In the genomic region with DNA sequence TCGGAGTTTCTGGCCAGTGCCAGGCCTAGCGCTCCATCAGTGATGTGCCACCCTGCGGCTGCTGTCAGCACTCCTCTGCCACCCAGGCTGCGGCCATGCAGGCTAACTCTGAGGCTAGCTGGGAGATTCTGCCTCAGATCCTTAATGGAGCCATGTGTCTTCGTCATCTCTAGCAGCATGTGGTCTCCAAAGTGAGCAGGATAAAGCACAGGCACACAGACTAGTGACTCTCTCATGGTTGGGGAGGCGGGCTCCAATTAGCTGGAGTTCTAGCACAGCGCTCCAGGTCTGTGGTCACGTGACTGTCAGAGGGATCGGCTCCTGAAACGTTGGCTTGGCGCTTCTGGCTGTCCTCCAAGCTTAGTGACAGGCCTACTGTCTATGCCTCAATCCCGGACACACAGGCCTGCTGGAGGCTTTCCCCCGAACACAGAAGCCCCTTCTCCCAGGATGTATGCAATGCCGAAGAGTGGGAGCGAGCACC, we compare ENCODE assay signal across 8 mouse cellular contexts.
DNase-seq lines count a peak whose midpoint lies in the region; ATAC-seq and TF ChIP-seq lines count a peak whose summit lies in the region.

No protein-coding gene starts in this region.

- TF ChIP-seq EP300 in CH12.LX (IDR thresholded peaks at IDR 0.05; ENCODE audit: low read length), result no peak
- TF ChIP-seq EP300 in MEL (IDR thresholded peaks at IDR 0.05; ENCODE audit: low read depth in 1 of 2, low read length in 2 of 2), result no peak

- no peak for DNase-seq in CH12.LX (ENCODE audit: extremely low read depth)
- DNase-seq in MEL (ENCODE audit: low read depth, low spot score), result no peak
- no peak for DNase-seq in limb, embryonic 10.5 days (ENCODE audit: low spot score)
- no peak for DNase-seq in thymus, postnatal 0 days (ENCODE audit: low spot score)
- no peak for DNase-seq in ovary, adult 18-20 months (ENCODE audit: low spot score)
- DNase-seq in B cell, adult 2 months, result no peak

- H3K27ac ChIP-seq in CH12.LX (ENCODE audit: insufficient read depth, low read depth) (peak overlapping the region; percentile 70), MEL (ENCODE audit: control insufficient read depth, low read depth, low read length) (peak overlapping the region; percentile 92)
- H3K27ac ChIP-seq in forebrain, embryonic 12.5 days, result 0 out of 2 replicates have a peak overlapping the region, but pooled peaks have one; percentile 25
- peak overlapping the region; percentile 27; the same call in 1 of the 2 replicates for H3K27ac ChIP-seq in limb, embryonic 10.5 days
- no peak overlapping the region for H3K27ac ChIP-seq in intestine, embryonic 16.5 days (ENCODE audit: low read length)

- peak; percentile 67 for ATAC-seq in forebrain, embryonic 12.5 days (ENCODE audit: low FRiP score)
- no peak for ATAC-seq in intestine, embryonic 16.5 days

- TF ChIP-seq RAD21 in CH12.LX (IDR thresholded peaks at IDR 0.05; ENCODE audit: low read depth, low read length), result no peak
- no peak for TF ChIP-seq RAD21 in MEL (IDR thresholded peaks at IDR 0.05; ENCODE audit: low read depth, low read length)

- no peak overlapping the region for H3K4me3 ChIP-seq in CH12.LX (replicated peaks in 1 of 3; ENCODE audit: low read depth in 2 of 3, low read length in 2 of 3, poor library complexity in 1 of 3)
- H3K4me3 ChIP-seq in MEL (ENCODE audit: control insufficient read depth in 1 of 2, insufficient read depth in 1 of 2, low read depth in 2 of 2, low read length in 2 of 2), result no peak overlapping the region
- no peak overlapping the region for H3K4me3 ChIP-seq in forebrain, embryonic 12.5 days (replicated peaks)
- no peak overlapping the region for H3K4me3 ChIP-seq in limb, embryonic 10.5 days
- no peak overlapping the region for H3K4me3 ChIP-seq in intestine, embryonic 16.5 days (ENCODE audit: low read length)

- TF ChIP-seq POLR2A in CH12.LX (IDR thresholded peaks at IDR 0.05; ENCODE audit: low read depth, low read length) (no peak), MEL (IDR thresholded peaks at IDR 0.05; ENCODE audit: control insufficient read depth in 1 of 2, insufficient read depth in 1 of 2, low read depth in 1 of 2, low read length in 2 of 2, poor library complexity in 1 of 2) (no peak)

- H3K9ac ChIP-seq in CH12.LX (ENCODE audit: insufficient read depth, low read depth) (0 out of 2 replicates have a peak overlapping the region, but pooled peaks have one; percentile 0), MEL (ENCODE audit: control insufficient read depth, low read depth, low read length, poor library complexity, severe bottlenecking) (peak overlapping the region; percentile 52; the same call in 1 of the 2 replicates)
- H3K9ac ChIP-seq in forebrain, embryonic 12.5 days, result no peak overlapping the region
- no peak overlapping the region for H3K9ac ChIP-seq in intestine, embryonic 16.5 days (ENCODE audit: low read depth, low read length)

- TF ChIP-seq CTCF in CH12.LX (conservative IDR thresholded peaks at IDR 0.05 in 1 of 2, IDR thresholded peaks at IDR 0.05 in 1 of 2; ENCODE audit: low read depth in 2 of 2, low read length in 2 of 2) (no peak), MEL (IDR thresholded peaks at IDR 0.05 in 2 of 3, conservative IDR thresholded peaks at IDR 0.05 in 1 of 3; ENCODE audit: control insufficient read depth in 1 of 3, insufficient read depth in 1 of 3, low read depth in 2 of 3, low read length in 3 of 3, poor library complexity in 1 of 3, severe bottlenecking in 1 of 3) (no peak)

- H3K4me1 ChIP-seq in CH12.LX (ENCODE audit: control insufficient read depth in 1 of 2, insufficient read depth in 2 of 2) (peaks cover 45 to 88% of the 10 kb centered on the region in 2 experiments), MEL (ENCODE audit: control insufficient read depth in 1 of 2, insufficient read depth in 2 of 2, low read length in 2 of 2) (peaks cover 12 to 42% of the 10 kb centered on the region in 2 experiments)
- peaks cover 38% of the 10 kb centered on the region for H3K4me1 ChIP-seq in forebrain, embryonic 12.5 days
- peaks cover 73% of the 10 kb centered on the region for H3K4me1 ChIP-seq in limb, embryonic 10.5 days
- H3K4me1 ChIP-seq in intestine, embryonic 16.5 days (ENCODE audit: control insufficient read depth, insufficient read depth, low read length), result peaks cover 45% of the 10 kb centered on the region

- 64% methylated on average over 15 of the region's 15 CpGs for WGBS in forebrain, embryonic 12.5 days
- WGBS in limb, embryonic 10.5 days, result 67% methylated on average over 15 of the region's 15 CpGs
- WGBS in intestine, embryonic 16.5 days, result 71% methylated on average over 15 of the region's 15 CpGs

- H3K79me2 ChIP-seq in CH12.LX (replicated peaks; ENCODE audit: control insufficient read depth, extremely low read depth, insufficient read depth, poor library complexity, severe bottlenecking) (peaks cover 2% of the 10 kb centered on the region; the same call in 1 of the 2 replicates), MEL (ENCODE audit: control insufficient read depth, insufficient read depth, low read length, poor library complexity) (no peaks in the 10 kb centered on the region)

- in situ Hi-C loops in CH12.LX (cut with MboI; ENCODE audit: low pct_ligation_motif_present, low pct_unique_long_range_greater_than_20kb, low sequenced_read_pairs), result no loop called here

- no peaks in the 10 kb centered on the region for H3K9me3 ChIP-seq in CH12.LX (replicated peaks; ENCODE audit: low read length)
- no peaks in the 10 kb centered on the region for H3K9me3 ChIP-seq in MEL (replicated peaks; ENCODE audit: insufficient read depth, low read length)
- H3K9me3 ChIP-seq in forebrain, embryonic 12.5 days, result no peaks in the 10 kb centered on the region
- no peaks in the 10 kb centered on the region for H3K9me3 ChIP-seq in limb, embryonic 10.5 days (replicated peaks)
- H3K9me3 ChIP-seq in intestine, embryonic 16.5 days (ENCODE audit: control insufficient read depth, low read length), result no peaks in the 10 kb centered on the region

- no peak overlapping the region for H3K4me2 ChIP-seq in CH12.LX (ENCODE audit: insufficient read depth, low read depth, poor library complexity, severe bottlenecking)
- no peak overlapping the region for H3K4me2 ChIP-seq in forebrain, embryonic 12.5 days
- no peak overlapping the region for H3K4me2 ChIP-seq in intestine, embryonic 16.5 days (ENCODE audit: low read depth, low read length)

- H3K36me3 ChIP-seq in CH12.LX (replicated peaks in 1 of 2; ENCODE audit: control insufficient read depth in 1 of 2, insufficient read depth in 1 of 2, low read length in 1 of 2), result peaks cover 15 to 62% of the 10 kb centered on the region in 2 experiments
- H3K36me3 ChIP-seq in MEL (ENCODE audit: control insufficient read depth in 1 of 2, insufficient read depth in 2 of 2, low read length in 2 of 2), result peaks cover 0 to 28% of the 10 kb centered on the region in 2 experiments; a peak in 2 of 4 replicates
- H3K36me3 ChIP-seq in forebrain, embryonic 12.5 days (replicated peaks), result peaks cover 8% of the 10 kb centered on the region; the same call in 1 of the 2 replicates
- H3K36me3 ChIP-seq in limb, embryonic 10.5 days, result peaks cover 16% of the 10 kb centered on the region
- H3K36me3 ChIP-seq in intestine, embryonic 16.5 days (ENCODE audit: control insufficient read depth, insufficient read depth, low read length), result no peaks in the 10 kb centered on the region

- dilution Hi-C loops in CH12.LX (cut with MboI; ENCODE audit: extremely low pct_ligation_motif_present, extremely low pct_unique_long_range_greater_than_20kb, low sequenced_read_pairs), result no loop called here

- H3K27me3 ChIP-seq in CH12.LX (replicated peaks) (no peaks in the 10 kb centered on the region), MEL (ENCODE audit: control insufficient read depth in 1 of 2, insufficient read depth in 2 of 2, low read length in 2 of 2) (no peaks in the 10 kb centered on the region)
- no peaks in the 10 kb centered on the region for H3K27me3 ChIP-seq in forebrain, embryonic 12.5 days
- H3K27me3 ChIP-seq in limb, embryonic 10.5 days (ENCODE audit: low read depth, poor library complexity, severe bottlenecking), result no peaks in the 10 kb centered on the region
- no peaks in the 10 kb centered on the region for H3K27me3 ChIP-seq in intestine, embryonic 16.5 days (replicated peaks; ENCODE audit: control insufficient read depth, insufficient read depth, low read length)

TF ChIP-seq in CH12.LX, 34 proteins besides CTCF, POLR2A, EP300 and RAD21:
- peak; percentile 71 for TF ChIP-seq BHLHE40 (IDR thresholded peaks at IDR 0.05; ENCODE audit: low read depth, low read length)
- no peak for TF ChIP-seq ZMIZ1 (IDR thresholded peaks at IDR 0.05; ENCODE audit: low read depth, low read length)
- TF ChIP-seq USF1 (IDR thresholded peaks at IDR 0.05; ENCODE audit: low read depth, low read length), result peak; percentile 76
- TF ChIP-seq USF2 (conservative IDR thresholded peaks at IDR 0.05; ENCODE audit: low read depth, low read length), result peak; percentile 63
TF ChIP-seq in CH12.LX: peak in this region for 3.

TF ChIP-seq in MEL, 35 proteins besides CTCF, POLR2A, EP300 and RAD21:
- TF ChIP-seq CHD2 (IDR thresholded peaks at IDR 0.05; ENCODE audit: low read length), result no peak
- no peak for TF ChIP-seq GATA1 (IDR thresholded peaks at IDR 0.05; ENCODE audit: low read depth, low read length)
- TF ChIP-seq ZNF384 (IDR thresholded peaks at IDR 0.05; ENCODE audit: low read depth, low read length), result no peak
- TF ChIP-seq USF1 (IDR thresholded peaks at IDR 0.05; ENCODE audit: low read depth, low read length), result peak; percentile 45; the same call in 1 of the 2 replicates
- TF ChIP-seq JUND (IDR thresholded peaks at IDR 0.05; ENCODE audit: low read depth, low read length), result no peak
- no peak for TF ChIP-seq POLR2AphosphoS2 (IDR thresholded peaks at IDR 0.05; ENCODE audit: low read length)
- TF ChIP-seq ETS1 (IDR thresholded peaks at IDR 0.05; ENCODE audit: low read depth, low read length), result no peak
- no peak for TF ChIP-seq ZKSCAN1 (IDR thresholded peaks at IDR 0.05; ENCODE audit: low read depth, low read length)

Comparison
In these comparisons a context has a peak if more than half of its experiments do, and no peak if none do; other contexts are left out.
1. H3K9ac ChIP-seq: peak in CH12.LX (single experiment) and MEL (single experiment); none in forebrain, embryonic 12.5 days (single experiment) and intestine, embryonic 16.5 days (single experiment).
2. Of the 35 proteins assayed by ChIP-seq in both MEL and CH12.LX: peak only in MEL: none; only in CH12.LX: BHLHE40 and USF2; in both: USF1; in neither: 32.